Mouse (Mus musculus): ENCODE measurements around the gene Kif3c. TPM values are rescaled to one million over a fixed set of nuclear protein-coding genes. Genes with fewer than 3 reads are reported as not detected.
A peak's percentile ranks its signal among the peaks of the same experiment; 100 is the strongest.

Gene Kif3c
- polyA plus RNA-seq, 1 experiment from 2014 or later: 6.4 TPM

DNA sequence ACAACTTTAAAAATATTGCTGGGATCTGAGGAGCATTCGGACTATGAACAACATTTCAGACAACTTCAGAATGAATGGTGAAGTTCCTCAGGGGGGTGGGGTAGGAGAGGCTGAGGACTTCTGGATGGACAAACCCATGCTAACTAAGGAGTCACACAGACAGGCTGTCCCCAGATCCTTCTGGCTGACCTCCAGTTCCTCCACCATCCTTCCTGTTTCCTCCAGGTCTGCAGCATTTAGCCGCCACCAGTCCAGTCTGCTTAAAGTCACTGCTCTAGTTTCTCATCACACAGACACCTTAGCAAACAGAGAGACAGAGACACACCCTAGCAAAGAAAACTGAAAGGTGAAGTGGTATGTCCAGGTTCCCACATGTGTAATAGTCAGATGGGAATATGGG, 59.2 kb downstream of the Kif3c start:
- Histone ChIP-seq H3K36me3 (ENCODE audit: insufficient read depth, low read length) (no peaks in the 10 kb centered on the region), H3K27me3 (ENCODE audit: insufficient read depth, low read length) (no peaks in the 10 kb centered on the region), H3K4me1 (replicated peaks; ENCODE audit: insufficient read depth, low read length) (peaks cover 6% of the 10 kb centered on the region), H3K4me3 (replicated peaks; ENCODE audit: low read depth, low read length) (no peak overlapping the region), H3K27ac (no peak overlapping the region), H3K4me2 (ENCODE audit: low read length) (no peak overlapping the region), H3K9ac (ENCODE audit: low read depth, low read length) (no peak overlapping the region), H3K9me3 (replicated peaks; ENCODE audit: low read length) (no peaks in the 10 kb centered on the region)
- WGBS: 70% methylated on average over 2 of the region's 2 CpGs
- no peak for TF ChIP-seq CTCF (IDR thresholded peaks at IDR 0.05; ENCODE audit: low read depth)
- DNase-seq (ENCODE audit: low spot score) (no peak), ATAC-seq (replicated peaks; ENCODE audit: low FRiP score, low read depth) (no peak)

DNA sequence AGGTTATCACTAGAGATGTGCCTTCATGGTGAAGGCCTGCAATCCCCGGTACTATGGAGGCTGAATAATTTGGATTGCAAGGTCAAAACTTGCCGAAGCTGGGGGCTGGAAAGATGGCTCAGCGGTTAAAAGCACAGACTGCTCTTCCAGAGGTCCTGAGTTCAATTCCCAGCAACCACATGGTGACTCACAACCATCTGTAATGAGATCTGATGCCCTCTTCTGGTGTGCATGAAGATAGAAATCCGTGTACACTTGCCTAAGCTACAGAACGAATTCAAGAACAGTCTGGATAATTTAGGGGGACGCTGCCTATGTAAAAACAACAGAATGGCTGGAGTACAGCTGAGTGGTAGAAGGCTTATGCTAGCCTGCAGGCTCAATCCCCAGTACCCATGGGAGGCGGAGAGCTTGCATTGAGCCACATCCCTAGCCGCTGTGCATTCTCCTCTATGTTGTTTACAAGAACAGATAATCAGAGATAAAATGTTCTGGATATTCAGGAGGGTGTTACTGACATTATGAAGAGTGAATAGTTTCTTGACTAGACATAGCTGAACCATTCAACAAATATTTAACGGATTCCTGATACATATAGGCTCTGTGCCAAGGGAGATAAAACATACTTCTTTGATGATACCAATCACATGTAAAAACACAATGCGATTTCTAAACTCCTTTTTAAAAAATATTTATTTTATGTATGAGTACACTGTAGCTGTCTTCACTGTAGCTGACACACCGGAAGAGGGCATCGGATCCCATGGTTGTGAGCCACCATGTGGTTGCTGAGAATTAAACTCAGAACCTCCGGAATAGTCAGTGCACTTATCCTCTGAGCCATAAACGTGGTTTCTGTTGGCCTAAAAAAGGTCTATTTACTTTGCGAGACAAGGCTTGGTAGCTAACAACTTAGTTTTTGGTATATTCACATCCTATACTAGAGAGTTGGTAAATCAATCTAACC, 60.7 kb downstream of the Kif3c start:
- Histone ChIP-seq H3K36me3 (ENCODE audit: insufficient read depth, low read length) (no peaks in the 10 kb centered on the region), H3K4me3 (replicated peaks; ENCODE audit: low read depth, low read length) (peak overlapping the region; percentile 79), H3K27ac (peak overlapping the region; percentile 98), H3K9me3 (replicated peaks; ENCODE audit: low read length) (no peaks in the 10 kb centered on the region), H3K27me3 (ENCODE audit: insufficient read depth, low read length) (no peaks in the 10 kb centered on the region), H3K9ac (ENCODE audit: low read depth, low read length) (peak overlapping the region; percentile 38; the same call in 1 of the 2 replicates), H3K4me2 (ENCODE audit: low read length) (peak overlapping the region; percentile 72), H3K4me1 (replicated peaks; ENCODE audit: insufficient read depth, low read length) (peaks cover 6% of the 10 kb centered on the region)
- DNase-seq (ENCODE audit: low spot score) (peak; percentile 67), ATAC-seq (replicated peaks; ENCODE audit: low FRiP score, low read depth) (peak; percentile 5; the same call in 1 of the 2 replicates)
- TF ChIP-seq CTCF (IDR thresholded peaks at IDR 0.05; ENCODE audit: low read depth): peak; percentile 61
- WGBS: 42% methylated on average over 15 of the region's 15 CpGs

DNA sequence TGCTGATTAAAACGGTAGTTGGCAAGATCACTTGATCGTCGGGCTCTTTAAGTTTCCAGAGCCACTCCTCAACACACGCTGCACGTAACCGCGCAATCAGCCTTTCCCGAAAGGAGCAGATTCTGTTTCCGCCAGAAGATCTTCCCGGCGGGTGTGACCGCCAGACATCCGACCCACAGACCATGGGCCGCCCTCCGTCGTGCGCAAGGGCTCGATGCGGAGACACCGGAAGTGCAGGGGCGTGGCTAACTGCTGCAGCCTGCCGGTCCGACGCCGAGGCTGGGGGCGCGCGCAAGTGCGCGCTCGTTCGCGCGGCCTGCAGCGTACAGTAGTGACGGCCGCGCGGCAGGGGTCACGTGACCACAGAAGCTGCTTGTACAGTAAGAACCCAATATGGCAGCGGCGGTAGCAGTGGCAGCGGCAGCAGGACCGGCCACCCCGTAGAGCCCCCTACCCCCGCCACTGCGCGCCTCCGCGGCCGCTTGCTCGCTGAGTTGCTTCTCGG, 61.6 kb downstream of the Kif3c start, which contains the start of gene Asxl2:
Gene Asxl2, plus strand, starts transcription at position 328 of the 505 bp plus-strand sequence.
- under 1% methylated on average over 53 of the region's 53 CpGs for WGBS
- peak within 1 kb of the TSS; percentile 98 for H3K9ac ChIP-seq (ENCODE audit: low read depth, low read length)
- peak within 1 kb of the TSS; percentile 72 for H3K4me2 ChIP-seq (ENCODE audit: low read length)
- H3K27ac ChIP-seq: peak within 1 kb of the TSS; percentile 98
- no peaks in the 10 kb centered on the region for H3K27me3 ChIP-seq (ENCODE audit: insufficient read depth, low read length)
- DNase-seq (ENCODE audit: low spot score) (peak; percentile 99), ATAC-seq (replicated peaks; ENCODE audit: low FRiP score, low read depth) (peak; percentile 98)
- peaks cover 6% of the 10 kb centered on the region for H3K4me1 ChIP-seq (replicated peaks; ENCODE audit: insufficient read depth, low read length)
- H3K9me3 ChIP-seq (replicated peaks; ENCODE audit: low read length): no peaks in the 10 kb centered on the region
- no peak for TF ChIP-seq CTCF (IDR thresholded peaks at IDR 0.05; ENCODE audit: low read depth)
- H3K4me3 ChIP-seq (replicated peaks; ENCODE audit: low read depth, low read length): peak within 1 kb of the TSS; percentile 79
- H3K36me3 ChIP-seq (ENCODE audit: insufficient read depth, low read length): no peaks in the 10 kb centered on the region

DNA sequence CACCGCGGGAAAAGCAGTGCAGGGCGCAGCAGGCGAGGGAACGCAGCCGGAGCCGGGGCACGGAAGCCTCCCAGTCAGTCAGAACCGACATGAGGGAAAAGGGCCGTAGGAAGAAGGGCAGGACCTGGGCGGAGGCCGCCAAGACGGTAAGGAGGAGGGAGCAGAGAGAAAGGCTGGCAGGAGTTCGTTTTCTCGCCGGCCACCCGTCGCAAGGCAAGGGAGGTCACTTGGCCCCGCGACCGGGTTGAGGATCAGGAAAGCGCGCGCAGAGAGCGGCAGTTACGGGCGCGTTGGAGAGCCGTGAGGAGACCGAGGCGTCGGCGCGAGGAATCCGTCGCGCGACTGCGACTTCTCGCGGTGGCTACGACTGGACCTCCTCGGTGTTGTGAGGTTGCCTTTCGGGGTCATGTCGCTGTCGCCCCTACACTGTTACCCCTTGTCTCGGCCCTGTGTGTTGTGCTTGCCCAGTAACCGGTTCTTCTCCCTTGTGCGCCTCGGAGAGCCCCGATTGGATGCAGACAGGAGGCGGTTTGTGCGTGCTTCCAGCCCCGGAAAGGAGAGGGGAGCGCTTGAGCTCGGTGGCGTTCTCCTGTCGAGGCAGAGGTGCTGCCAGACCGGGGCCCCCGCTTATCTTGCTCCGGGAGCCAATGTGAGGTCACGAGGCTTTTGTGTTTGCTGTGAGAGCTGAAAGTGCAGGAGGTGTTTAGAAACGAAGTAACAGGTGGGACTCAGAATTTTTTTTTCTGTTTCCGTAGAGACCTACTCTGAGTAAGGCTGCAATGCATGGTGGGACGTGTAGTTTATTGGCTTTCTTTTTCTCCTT, 62.3 kb downstream of the Kif3c start:
- no peak for TF ChIP-seq CTCF (IDR thresholded peaks at IDR 0.05; ENCODE audit: low read depth)
- H3K4me3 ChIP-seq (replicated peaks; ENCODE audit: low read depth, low read length): peak overlapping the region; percentile 79
- ATAC-seq (replicated peaks; ENCODE audit: low FRiP score, low read depth): peak; percentile 63
- peak overlapping the region; percentile 98 for H3K9ac ChIP-seq (ENCODE audit: low read depth, low read length)
- no peaks in the 10 kb centered on the region for H3K9me3 ChIP-seq (replicated peaks; ENCODE audit: low read length)
- peaks cover 6% of the 10 kb centered on the region for H3K4me1 ChIP-seq (replicated peaks; ENCODE audit: insufficient read depth, low read length)
- peak overlapping the region; percentile 98 for H3K27ac ChIP-seq
- no peaks in the 10 kb centered on the region for H3K36me3 ChIP-seq (ENCODE audit: insufficient read depth, low read length)
- H3K4me2 ChIP-seq (ENCODE audit: low read length): peak overlapping the region; percentile 72
- DNase-seq (ENCODE audit: low spot score): peak; percentile 84
- under 1% methylated on average over 63 of the region's 65 CpGs for WGBS
- no peaks in the 10 kb centered on the region for H3K27me3 ChIP-seq (ENCODE audit: insufficient read depth, low read length)

- Histone ChIP-seq H3K27me3 (ENCODE audit: insufficient read depth, low read length) (no peaks in the 10 kb centered on the region), H3K27ac (no peak overlapping the region), H3K9ac (ENCODE audit: low read depth, low read length) (peak overlapping the region; percentile 98), H3K4me2 (ENCODE audit: low read length) (peak overlapping the region; percentile 72), H3K9me3 (replicated peaks; ENCODE audit: low read length) (no peaks in the 10 kb centered on the region), H3K4me3 (replicated peaks; ENCODE audit: low read depth, low read length) (peak overlapping the region; percentile 79), H3K4me1 (replicated peaks; ENCODE audit: insufficient read depth, low read length) (peaks cover 6% of the 10 kb centered on the region), H3K36me3 (ENCODE audit: insufficient read depth, low read length) (no peaks in the 10 kb centered on the region)
- 0 out of 2 replicates have a peak, but pooled peaks have one; percentile 20 for TF ChIP-seq CTCF (IDR thresholded peaks at IDR 0.05; ENCODE audit: low read depth)
- ATAC-seq (replicated peaks; ENCODE audit: low FRiP score, low read depth): no peak
- WGBS: 70% methylated on average over 11 of the region's 11 CpGs
- DNase-seq (ENCODE audit: low spot score): no peak
Measured at GRCm38 (mm10) chr12:3427891-3428775, 63.2 kb downstream of the Kif3c start.
